Mouse (Mus musculus) left cerebral cortex, adult 6 months (tissue): ENCODE results near the gene Tor1aip1. TPM values are rescaled to one million over a fixed set of nuclear protein-coding genes. Genes with fewer than 3 reads are reported as not detected.

Experiments
- long read RNA-seq, 2 experiments: library from polyadenylated mRNA; unstranded; transcript quantifications; one replicate each; pipeline ENCODE4 v2.0.0; 2019 to 2020
- polyA plus RNA-seq: library from polyadenylated mRNA; unstranded; fragments of <200 nt; fragmentation: Nextera tagmentation; gene quantifications from 2 replicates; pipeline ENCODE4 v1.2.3, GENCODE M21; 2021

Gene Tor1aip1
- 17.2 and 18.1 TPM in 2 replicates for polyA plus RNA-seq
- long read RNA-seq, experiment 1, full-length matches to known transcripts = 51 of 57 reads
- long read RNA-seq, experiment 1, partial matches to known transcripts = 2 of 57 reads
- long read RNA-seq, experiment 1, other reads (novel, unspliced or antisense) = 4 of 57 reads
- long read RNA-seq, experiment 2, full-length matches to known transcripts = 17 of 28 reads
- long read RNA-seq, experiment 2, partial matches to known transcripts = 6 of 28 reads
- long read RNA-seq, experiment 2, other reads (novel, unspliced or antisense) = 5 of 28 reads

GRCm38 (mm10) chr1:156035930-156036737 lies at the start of gene Tor1aip1:
TSS of gene Tor1aip1 (minus strand) at chr1:156036480.

GRCm38 (mm10) chr1:156035269-156035929 lies 881 bp downstream of the Tor1aip1 start, which contains the start of gene Tor1aip2:
TSS of gene Tor1aip2 (plus strand) at chr1:156035403.

GRCm38 (mm10) chr1:155973068-155973718 lies 63.1 kb downstream of the Tor1aip1 start, which contains the start of gene Cep350:
TSS of gene Cep350 (minus strand) at chr1:155973255.

Other genes with a start within 250 kb of the Tor1aip1 start
- 9.0 and 12.8 TPM in 2 replicates for gene Qsox1, start 223.6 kb downstream of the Tor1aip1 start, polyA plus RNA-seq
- 1.5 and 1.7 TPM in 2 replicates for gene Cep350, start 63.2 kb downstream of the Tor1aip1 start, polyA plus RNA-seq
- gene Tor1aip2, start 1.1 kb downstream of the Tor1aip1 start, polyA plus RNA-seq = 21.2 and 21.9 TPM in 2 replicates
- 5.2 and 5.7 TPM in 2 replicates for gene Fam163a, start 168.5 kb upstream of the Tor1aip1 start, polyA plus RNA-seq